Mouse (Mus musculus) midbrain, embryonic 16.5 days (tissue): Measurements from ENCODE around the gene Tapbpl. TPM values are rescaled to one million over a fixed set of nuclear protein-coding genes. Genes with fewer than 3 reads are reported as not detected.

ENCODE experiments used
- ATAC-seq: fragments of 200-750 bp; cut with Nextera tagmentation; 2 replicates; pipeline ENCODE4 v1.8.0; 2017; ENCODE audit warnings: moderate TSS enrichment
- H3K27ac ChIP-seq: fragments of 300-500 bp; sonication (generic); 2 replicates; pipeline ENCODE4 v1.5.1; 2014; ENCODE audit warnings: mild to moderate bottlenecking, low read length, mixed read lengths
- H3K27me3 ChIP-seq: fragments of 300-500 bp; sonication (generic); 2 replicates; pipeline ENCODE4 v1.6.1; 2014; ENCODE audit warnings: low read depth, low read length, mixed read lengths; ENCODE audit not compliant: control insufficient read depth, insufficient read depth
- H3K36me3 ChIP-seq: fragments of 300-500 bp; sonication (generic); 2 replicates; pipeline ENCODE4 v1.6.1; 2014; ENCODE audit warnings: mild to moderate bottlenecking, low read length, moderate library complexity, mixed read lengths; ENCODE audit not compliant: control insufficient read depth, insufficient read depth
- H3K4me1 ChIP-seq: fragments of 300-500 bp; sonication (generic); 2 replicates; pipeline ENCODE4 v1.6.1; 2014; ENCODE audit warnings: mild to moderate bottlenecking, low read length, mixed read lengths; ENCODE audit not compliant: control insufficient read depth, insufficient read depth
- H3K4me2 ChIP-seq: fragments of 300-500 bp; sonication (generic); 2 replicates; pipeline ENCODE4 v1.6.1; 2014; ENCODE audit warnings: mild to moderate bottlenecking, low read length, mixed read lengths
- H3K4me3 ChIP-seq: fragments of 300-500 bp; sonication (generic); 2 replicates; pipeline ENCODE4 v1.5.1; 2014; ENCODE audit warnings: low read depth, mild to moderate bottlenecking, low read length, moderate library complexity, mixed read lengths
- H3K9ac ChIP-seq: fragments of 300-500 bp; sonication (generic); 2 replicates; pipeline ENCODE4 v1.6.1; 2014; ENCODE audit warnings: low read depth, low read length, mixed read lengths
- H3K9me3 ChIP-seq: fragments of 300-500 bp; sonication (generic); replicated peaks from 2 replicates; pipeline ENCODE4 v1.6.1; 2014; ENCODE audit warnings: mild to moderate bottlenecking, low read length, mixed read lengths; ENCODE audit not compliant: control insufficient read depth, poor library complexity, severe bottlenecking
- WGBS: fragments of 180-500 bp; shearing (Covaris S2); extraction: QIAGEN DNeasy Blood & Tissue Kit; methylation state at CpG from one replicate; pipeline ENCODE4 v1.1.7; 2014; 5-methylcytosine and 5-hydroxymethylcytosine counted together
- polyA plus RNA-seq: library from polyadenylated mRNA; unstranded; fragments of >200 nt; fragmentation: Nextera tagmentation; extraction: Ambion mirVana; gene quantifications from 2 replicates; pipeline ENCODE4 v1.2.1, GENCODE M21; 2015

The Tapbpl gene
- polyA plus RNA-seq, 1 experiment from 2014 or later: 8.3 TPM

GRCm38 (mm10) chr6:125266091-125266490 is 34.4 kb upstream of the Tapbpl start:
- no peak for ATAC-seq
- H3K4me2 ChIP-seq: no peak overlapping the region
- 76% methylated on average over 13 of the region's 13 CpGs for WGBS

GRCm38 (mm10) chr6:125265239-125265638 is 33.6 kb upstream of the Tapbpl start:
- no peaks in the 10 kb centered on the region for H3K9me3 ChIP-seq
- H3K4me2 ChIP-seq: no peak overlapping the region
- no peaks in the 10 kb centered on the region for H3K4me1 ChIP-seq
- no peak overlapping the region for H3K27ac ChIP-seq
- H3K4me3 ChIP-seq: no peak overlapping the region
- H3K36me3 ChIP-seq: no peaks in the 10 kb centered on the region
- no peak for ATAC-seq
- no peak overlapping the region for H3K9ac ChIP-seq
- 58% methylated on average over 10 of the region's 10 CpGs for WGBS
- no peaks in the 10 kb centered on the region; the same call in 1 of the 2 replicates for H3K27me3 ChIP-seq

More at GRCm38 (mm10) chr6:125266091-125266490, 34.4 kb upstream of the Tapbpl start:
- Histone ChIP-seq H3K4me1 (no peaks in the 10 kb centered on the region), H3K9me3 (no peaks in the 10 kb centered on the region), H3K36me3 (no peaks in the 10 kb centered on the region), H3K27me3 (no peaks in the 10 kb centered on the region; the same call in 1 of the 2 replicates), H3K27ac (no peak overlapping the region), H3K4me3 (no peak overlapping the region), H3K9ac (no peak overlapping the region)

DNA sequence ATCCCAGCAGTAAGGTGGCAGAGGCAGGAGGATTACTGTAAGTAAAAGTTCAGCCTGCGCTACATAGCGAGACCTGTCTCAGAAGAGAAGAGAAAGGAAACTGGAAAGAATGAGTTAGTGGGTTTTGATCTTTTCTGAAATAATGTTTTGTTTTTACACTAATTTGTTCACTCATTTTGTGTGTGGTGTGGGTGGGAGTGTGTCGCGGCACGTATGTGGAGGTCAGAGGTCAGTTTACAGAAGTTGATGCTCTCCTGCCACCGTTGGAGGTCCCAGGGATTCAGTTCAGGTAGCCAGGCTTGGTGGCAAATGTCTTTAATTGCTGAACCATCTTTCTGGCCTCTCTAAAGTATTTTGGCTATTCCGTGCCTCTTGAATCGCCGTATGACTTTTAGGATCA is 32.6 kb upstream of the Tapbpl start:
- no peaks in the 10 kb centered on the region for H3K4me1 ChIP-seq
- WGBS: 90% methylated on average over 9 of the region's 9 CpGs
- H3K9me3 ChIP-seq: no peaks in the 10 kb centered on the region
- no peak for ATAC-seq
- H3K27ac ChIP-seq: no peak overlapping the region
- H3K4me2 ChIP-seq: no peak overlapping the region
- no peak overlapping the region for H3K9ac ChIP-seq
- H3K27me3 ChIP-seq: no peaks in the 10 kb centered on the region
- H3K36me3 ChIP-seq: no peaks in the 10 kb centered on the region
- H3K4me3 ChIP-seq: no peak overlapping the region

- no peak overlapping the region for H3K4me2 ChIP-seq
- no peaks in the 10 kb centered on the region for H3K9me3 ChIP-seq
- H3K4me3 ChIP-seq: no peak overlapping the region
- no peak overlapping the region for H3K9ac ChIP-seq
- H3K27me3 ChIP-seq: no peaks in the 10 kb centered on the region
- no peaks in the 10 kb centered on the region for H3K36me3 ChIP-seq
- no peaks in the 10 kb centered on the region for H3K4me1 ChIP-seq
- no peak for ATAC-seq
- H3K27ac ChIP-seq: no peak overlapping the region
- WGBS: 85% methylated on average over 10 of the region's 10 CpGs
These were observed 28.4 kb upstream of the Tapbpl start for GRCm38 (mm10) chr6:125260006-125260555.

DNA sequence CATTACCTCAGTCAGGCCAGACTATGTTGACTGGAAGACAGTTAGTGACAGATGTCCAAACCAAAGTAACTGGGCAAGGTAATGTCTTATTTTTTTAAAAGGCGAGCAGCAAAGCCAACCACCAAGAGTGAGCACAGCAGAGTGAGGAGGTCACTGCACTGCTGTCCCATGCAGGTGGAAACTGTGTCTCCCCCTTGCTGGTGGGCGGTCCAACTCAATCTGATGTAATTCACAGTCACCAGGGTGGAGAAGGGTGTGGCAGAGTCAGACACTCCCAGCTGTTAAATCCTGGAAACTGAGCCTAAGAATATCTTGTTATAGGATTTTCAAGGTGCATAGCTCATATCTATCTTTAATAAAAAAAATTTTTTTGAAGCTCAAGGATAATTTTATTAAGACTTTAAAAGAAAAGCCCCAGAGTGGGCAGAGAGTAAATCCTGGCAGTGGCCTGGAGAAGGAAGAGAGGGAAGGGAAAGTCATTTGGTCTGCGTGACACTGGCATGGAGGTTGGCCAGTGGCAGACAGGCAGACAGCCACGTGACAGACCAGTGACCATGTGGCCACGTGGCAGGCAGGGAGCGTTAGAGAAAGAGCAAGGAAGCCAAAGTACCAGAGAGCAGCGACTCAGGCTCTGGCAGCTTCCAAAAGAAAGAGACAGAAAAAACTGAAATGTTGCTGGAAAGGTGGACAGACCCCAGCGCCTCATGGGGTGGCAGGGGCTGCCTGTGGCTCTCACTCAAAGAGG is 24.7 kb upstream of the Tapbpl start:
- 85% methylated on average over 8 of the region's 8 CpGs for WGBS
- no peaks in the 10 kb centered on the region for H3K9me3 ChIP-seq
- no peak overlapping the region for H3K27ac ChIP-seq
- no peaks in the 10 kb centered on the region for H3K36me3 ChIP-seq
- ATAC-seq: no peak
- H3K27me3 ChIP-seq: no peaks in the 10 kb centered on the region
- no peak overlapping the region for H3K9ac ChIP-seq
- H3K4me2 ChIP-seq: no peak overlapping the region
- H3K4me1 ChIP-seq: no peaks in the 10 kb centered on the region
- no peak overlapping the region for H3K4me3 ChIP-seq

- no peak overlapping the region for H3K9ac ChIP-seq
- ATAC-seq: no peak
- H3K9me3 ChIP-seq: no peaks in the 10 kb centered on the region
- no peak overlapping the region for H3K4me3 ChIP-seq
- no peak overlapping the region for H3K27ac ChIP-seq
- H3K4me1 ChIP-seq: no peaks in the 10 kb centered on the region
- H3K27me3 ChIP-seq: no peaks in the 10 kb centered on the region
- H3K4me2 ChIP-seq: no peak overlapping the region
- 87% methylated on average over 7 of the region's 7 CpGs for WGBS
- H3K36me3 ChIP-seq: no peaks in the 10 kb centered on the region
These were observed 23.9 kb upstream of the Tapbpl start for GRCm38 (mm10) chr6:125255516-125256044.

DNA sequence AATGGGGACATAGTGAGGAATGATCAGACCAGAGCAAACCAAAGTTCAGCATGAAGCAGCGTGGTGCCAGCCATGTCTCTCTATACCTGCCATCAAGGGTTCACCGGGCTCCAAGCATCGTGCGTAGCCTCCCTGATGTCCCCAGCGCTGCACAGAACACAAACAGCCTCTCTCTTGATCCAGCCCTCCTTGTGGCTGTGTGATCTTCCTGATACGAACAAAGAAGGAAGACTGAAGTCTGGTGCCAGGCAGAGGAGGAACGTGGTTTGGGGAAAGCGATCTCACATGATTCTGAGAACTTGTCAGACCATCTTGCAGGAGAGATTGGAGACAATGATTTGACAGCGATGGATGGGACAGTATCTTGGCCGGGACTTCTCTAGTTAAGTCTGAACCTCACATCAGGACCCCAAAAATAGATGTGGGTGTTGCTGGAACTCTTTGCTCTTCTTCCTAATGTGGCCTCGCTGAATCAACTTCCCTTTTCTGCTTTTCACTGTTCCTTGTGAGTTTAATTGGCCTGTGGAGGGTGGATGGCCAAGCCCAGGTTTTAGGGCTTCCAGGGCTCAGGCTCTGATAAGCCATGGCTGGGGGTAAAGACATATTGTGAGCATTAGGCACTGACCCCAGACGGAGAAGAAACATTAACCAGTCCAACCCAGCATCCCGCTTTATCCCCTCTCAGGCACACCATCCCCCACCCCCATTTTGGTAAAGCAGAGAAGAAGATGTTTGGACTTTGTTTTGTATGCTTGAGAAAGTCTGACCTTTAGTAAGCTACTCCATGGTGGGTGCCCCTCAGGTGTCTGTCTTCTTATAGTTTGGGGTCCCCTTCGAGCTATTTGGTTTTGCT is 22.4 kb upstream of the Tapbpl start:
- no peak overlapping the region for H3K4me3 ChIP-seq
- H3K9ac ChIP-seq: no peak overlapping the region
- no peaks in the 10 kb centered on the region for H3K27me3 ChIP-seq
- H3K27ac ChIP-seq: no peak overlapping the region
- 84% methylated on average over 14 of the region's 14 CpGs for whole genome bisulfite sequencing
- H3K4me2 ChIP-seq: no peak overlapping the region
- no peak for ATAC-seq
- H3K36me3 ChIP-seq: no peaks in the 10 kb centered on the region
- no peaks in the 10 kb centered on the region for H3K4me1 ChIP-seq
- no peaks in the 10 kb centered on the region for H3K9me3 ChIP-seq

DNA sequence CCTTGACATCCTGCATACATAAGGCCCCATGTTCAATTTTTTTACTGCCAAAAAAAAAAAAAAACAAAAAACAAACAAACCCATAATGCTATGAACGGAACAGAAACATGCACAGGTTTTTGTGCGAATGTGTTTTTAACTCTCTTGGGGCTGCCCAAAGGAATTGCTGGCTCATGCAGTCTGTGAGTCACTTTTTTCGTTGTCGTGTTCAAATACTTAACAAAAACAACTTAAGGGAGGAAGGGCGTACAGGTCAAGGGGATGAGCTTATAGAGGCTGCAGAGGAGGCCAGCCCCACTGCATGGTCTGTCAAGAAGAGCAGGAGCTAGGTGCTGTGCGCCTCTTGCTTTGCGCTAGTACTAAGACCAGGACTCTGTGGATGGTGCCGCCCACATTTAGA is 21.1 kb upstream of the Tapbpl start:
- Histone ChIP-seq H3K9ac (no peak overlapping the region), H3K4me1 (no peaks in the 10 kb centered on the region), H3K36me3 (no peaks in the 10 kb centered on the region), H3K4me3 (no peak overlapping the region), H3K27ac (no peak overlapping the region), H3K4me2 (no peak overlapping the region), H3K27me3 (no peaks in the 10 kb centered on the region), H3K9me3 (no peaks in the 10 kb centered on the region)
- ATAC-seq: no peak
- WGBS: 93% methylated on average over 8 of the region's 8 CpGs
